Comparison of ENCODE assay signal across 14 mouse cellular contexts in genomic region chr12:81719715-81720114, GRCm38 (mm10).
DNase-seq lines count a peak whose midpoint lies in the region; ATAC-seq and TF ChIP-seq lines count a peak whose summit lies in the region.
"Had no signal": no experiment of that assay in that cellular context is flagged by ENCODE, and none has a peak within 500 bp of the region (broad histone marks: within the 10 kb centered on the region; RNA-seq: fewer than 3 reads in every experiment).

No protein-coding gene starts in this region.

- TF ChIP-seq RAD21 in CH12.LX (IDR thresholded peaks at IDR 0.05; ENCODE audit: low read depth, low read length) = no peak

- no peaks in the 10 kb centered on the region for H3K79me2 ChIP-seq in CH12.LX (replicated peaks; ENCODE audit: control insufficient read depth, extremely low read depth, insufficient read depth, poor library complexity, severe bottlenecking)

- H3K9ac ChIP-seq in kidney, embryonic 14.5 days (ENCODE audit: low read depth, low read length) = no peak overlapping the region
- no peak overlapping the region for H3K9ac ChIP-seq in CH12.LX (ENCODE audit: insufficient read depth, low read depth)
- H3K9ac ChIP-seq in midbrain, postnatal 0 days (replicated peaks; ENCODE audit: low read length, poor library complexity, severe bottlenecking) = no peak overlapping the region
- H3K9ac ChIP-seq: embryonic facial prominence, embryonic 15.5 days; forebrain, embryonic 15.5 days; lung, embryonic 15.5 days had no signal

- no peaks in the 10 kb centered on the region for H3K4me1 ChIP-seq in kidney, adult 2 months (ENCODE audit: control insufficient read depth, insufficient read depth, low read length)
- H3K4me1 ChIP-seq in kidney, embryonic 14.5 days (ENCODE audit: control insufficient read depth, insufficient read depth, low read length) = no peaks in the 10 kb centered on the region
- H3K4me1 ChIP-seq in CH12.LX (ENCODE audit: control insufficient read depth in 1 of 2, insufficient read depth in 2 of 2) = peaks cover 9 to 23% of the 10 kb centered on the region in 2 experiments
- no peaks in the 10 kb centered on the region for H3K4me1 ChIP-seq in midbrain, postnatal 0 days (ENCODE audit: insufficient read depth, low read length)
- H3K4me1 ChIP-seq: embryonic facial prominence, embryonic 15.5 days; forebrain, embryonic 15.5 days had no signal

- no peak overlapping the region for H3K27ac ChIP-seq in kidney, adult 2 months (ENCODE audit: insufficient read depth, low read depth, low read length)
- H3K27ac ChIP-seq in kidney, embryonic 14.5 days (ENCODE audit: low read depth, low read length) = no peak overlapping the region
- no peak overlapping the region for H3K27ac ChIP-seq in CH12.LX (ENCODE audit: insufficient read depth, low read depth)
- no peak overlapping the region for H3K27ac ChIP-seq in midbrain, postnatal 0 days (ENCODE audit: low read depth, low read length)
- H3K27ac ChIP-seq: embryonic facial prominence, embryonic 15.5 days; forebrain, embryonic 15.5 days; layer of hippocampus, adult 2 months; lung, embryonic 15.5 days had no signal

- no peak for TF ChIP-seq POLR2A in kidney, adult 2 months (IDR thresholded peaks at IDR 0.05; ENCODE audit: low read depth, low read length)
- TF ChIP-seq POLR2A in CH12.LX (IDR thresholded peaks at IDR 0.05; ENCODE audit: low read depth, low read length) = no peak

- 87% methylated on average over 8 of the region's 8 CpGs for WGBS in kidney, adult 2 months
- 91% methylated on average over 8 of the region's 8 CpGs for WGBS in kidney, embryonic 14.5 days
- WGBS in midbrain, postnatal 0 days = 96% methylated on average over 8 of the region's 8 CpGs

- no peaks in the 10 kb centered on the region for H3K27me3 ChIP-seq in kidney, adult 2 months (replicated peaks; ENCODE audit: control insufficient read depth, insufficient read depth, low read length)
- H3K27me3 ChIP-seq in kidney, embryonic 14.5 days (ENCODE audit: control insufficient read depth, insufficient read depth, low read length) = no peaks in the 10 kb centered on the region
- peaks cover 2% of the 10 kb centered on the region for H3K27me3 ChIP-seq in CH12.LX (replicated peaks)
- no peaks in the 10 kb centered on the region for H3K27me3 ChIP-seq in midbrain, postnatal 0 days (ENCODE audit: insufficient read depth, low read length)
- H3K27me3 ChIP-seq: embryonic facial prominence, embryonic 15.5 days; forebrain, embryonic 15.5 days; lung, embryonic 15.5 days had no signal

- no peaks in the 10 kb centered on the region for H3K36me3 ChIP-seq in kidney, adult 2 months (ENCODE audit: control insufficient read depth, insufficient read depth, low read length)
- H3K36me3 ChIP-seq in kidney, embryonic 14.5 days (ENCODE audit: control insufficient read depth, insufficient read depth, low read length) = no peaks in the 10 kb centered on the region
- no peaks in the 10 kb centered on the region for H3K36me3 ChIP-seq in CH12.LX (replicated peaks in 1 of 2; ENCODE audit: control insufficient read depth in 1 of 2, insufficient read depth in 1 of 2, low read length in 1 of 2)
- peaks cover 23% of the 10 kb centered on the region for H3K36me3 ChIP-seq in midbrain, postnatal 0 days (ENCODE audit: insufficient read depth, low read length)
- H3K36me3 ChIP-seq: embryonic facial prominence, embryonic 15.5 days; lung, embryonic 15.5 days had no signal

- dilution Hi-C loops in CH12.LX (cut with MboI; ENCODE audit: extremely low pct_ligation_motif_present, extremely low pct_unique_long_range_greater_than_20kb, low sequenced_read_pairs) = no loop called here

- H3K4me3 ChIP-seq in kidney, adult 2 months (ENCODE audit: insufficient read depth, low read depth, low read length) = no peak overlapping the region
- no peak overlapping the region for H3K4me3 ChIP-seq in kidney, embryonic 14.5 days (ENCODE audit: low read length)
- H3K4me3 ChIP-seq in CH12.LX (replicated peaks in 1 of 3; ENCODE audit: low read depth in 2 of 3, low read length in 2 of 3, poor library complexity in 1 of 3) = peak overlapping the region in 2 of 3 experiments; percentile 9 to 27
- H3K4me3 ChIP-seq in midbrain, postnatal 0 days (ENCODE audit: low read depth, low read length) = no peak overlapping the region
- H3K4me3 ChIP-seq: embryonic facial prominence, embryonic 15.5 days; forebrain, embryonic 15.5 days; layer of hippocampus, adult 2 months; lung, embryonic 15.5 days had no signal

- in situ Hi-C loops in CH12.LX (cut with MboI; ENCODE audit: low pct_ligation_motif_present, low pct_unique_long_range_greater_than_20kb, low sequenced_read_pairs) = no loop called here

- no peak for TF ChIP-seq CTCF in kidney, adult 2 months (conservative IDR thresholded peaks at IDR 0.05; ENCODE audit: insufficient read depth, insufficient read length, low read depth, low read length)
- TF ChIP-seq CTCF in CH12.LX (conservative IDR thresholded peaks at IDR 0.05 in 1 of 2, IDR thresholded peaks at IDR 0.05 in 1 of 2; ENCODE audit: low read depth in 2 of 2, low read length in 2 of 2) = no peak
- no peak for TF ChIP-seq CTCF in midbrain, postnatal 0 days (IDR thresholded peaks at IDR 0.05)

- DNase-seq in kidney, adult 2 months = peak; percentile 7
- DNase-seq in CH12.LX (ENCODE audit: extremely low read depth) = peak; percentile 71
- no peak for DNase-seq in adrenal gland, postnatal 36 days
- DNase-seq in Muller cell, postnatal 12 days (ENCODE audit: inconsistent ontology term) = no peak
- DNase-seq in midbrain, postnatal 0 days (ENCODE audit: low spot score) = no peak
- DNase-seq: gastrocnemius, postnatal 25 days had no signal

- no peak overlapping the region for H3K4me2 ChIP-seq in kidney, embryonic 14.5 days (replicated peaks; ENCODE audit: low read depth, low read length)
- peak overlapping the region; percentile 4 for H3K4me2 ChIP-seq in CH12.LX (ENCODE audit: insufficient read depth, low read depth, poor library complexity, severe bottlenecking)
- H3K4me2 ChIP-seq in midbrain, postnatal 0 days (ENCODE audit: low read depth, low read length, poor library complexity, severe bottlenecking) = no peak overlapping the region
- H3K4me2 ChIP-seq: embryonic facial prominence, embryonic 15.5 days; forebrain, embryonic 15.5 days; lung, embryonic 15.5 days had no signal

- TF ChIP-seq EP300 in CH12.LX (IDR thresholded peaks at IDR 0.05; ENCODE audit: low read length) = peak; percentile 86

- ATAC-seq in kidney, embryonic 14.5 days (ENCODE audit: low FRiP score, low TSS enrichment) = no peak
- ATAC-seq in granulocyte monocyte progenitor cell, adult 5-6 weeks (replicated peaks; ENCODE audit: poor library complexity, severe bottlenecking) = peak; percentile 90
- peak; percentile 84 for ATAC-seq in neutrophil, adult 5-6 weeks (ENCODE audit: extremely low read depth, insufficient number of reproducible peaks, low FRiP score, poor library complexity, severe bottlenecking)
- no peak for ATAC-seq in midbrain, postnatal 0 days (ENCODE audit: low FRiP score)
- ATAC-seq: forebrain, embryonic 15.5 days; intestine, postnatal 0 days had no signal

- no peaks in the 10 kb centered on the region for H3K9me3 ChIP-seq in kidney, embryonic 14.5 days (ENCODE audit: control insufficient read depth, low read length)
- H3K9me3 ChIP-seq in CH12.LX (replicated peaks; ENCODE audit: low read length) = no peaks in the 10 kb centered on the region
- H3K9me3 ChIP-seq in midbrain, postnatal 0 days (ENCODE audit: low read length) = no peaks in the 10 kb centered on the region
- H3K9me3 ChIP-seq: embryonic facial prominence, embryonic 15.5 days; forebrain, embryonic 15.5 days; lung, embryonic 15.5 days had no signal

TF ChIP-seq in CH12.LX, 34 proteins besides CTCF, POLR2A, EP300 and RAD21:
- TF ChIP-seq RCOR1 (conservative IDR thresholded peaks at IDR 0.05; ENCODE audit: low read depth, low read length) (0 out of 2 replicates have a peak, but pooled peaks have one; percentile 8), ZMIZ1 (IDR thresholded peaks at IDR 0.05; ENCODE audit: low read depth, low read length) (no peak), ELF1 (IDR thresholded peaks at IDR 0.05; ENCODE audit: low read depth, low read length) (0 out of 2 replicates have a peak, but pooled peaks have one; percentile 7), IRF4 (IDR thresholded peaks at IDR 0.05; ENCODE audit: low read depth, low read length) (peak; percentile 83), UBTF (IDR thresholded peaks at IDR 0.05; ENCODE audit: low read depth, low read length) (no peak), HCFC1 (IDR thresholded peaks at IDR 0.05; ENCODE audit: low read depth, low read length) (no peak), MAX (IDR thresholded peaks at IDR 0.05; ENCODE audit: low read length) (peak; percentile 92), MYC (IDR thresholded peaks at IDR 0.05; ENCODE audit: low read depth, low read length) (peak; percentile 91), TBP (conservative IDR thresholded peaks at IDR 0.05; ENCODE audit: low read depth, low read length) (no peak)

Comparison
In these comparisons a context has a peak if more than half of its experiments do, and no peak if none do; other contexts are left out.
1. DNase-seq: peak in kidney, adult 2 months (single experiment) and CH12.LX (single experiment); none in adrenal gland, postnatal 36 days (0 of 2), Muller cell, postnatal 12 days (single experiment) and midbrain, postnatal 0 days (single experiment).
2. H3K4me3 ChIP-seq: peak in CH12.LX (2 of 3); none in kidney, adult 2 months (single experiment), kidney, embryonic 14.5 days (single experiment) and midbrain, postnatal 0 days (single experiment).
3. ATAC-seq: peak in granulocyte monocyte progenitor cell, adult 5-6 weeks (single experiment) and neutrophil, adult 5-6 weeks (single experiment); none in kidney, embryonic 14.5 days (single experiment) and midbrain, postnatal 0 days (single experiment).